Mouse (Mus musculus): ENCODE results near the gene Tanc1. TPM values are rescaled to one million over a fixed set of nuclear protein-coding genes. Genes with fewer than 3 reads are reported as not detected.

The Tanc1 gene
- polyA plus RNA-seq, 1 experiment: 7.2 TPM

GRCm38 (mm10) chr2:59648444-59648843 lies 36.6 kb downstream of the Tanc1 start:
- H3K4me1 ChIP-seq (ENCODE audit: control insufficient read depth, insufficient read depth, insufficient read length, low read length): peaks cover 7% of the 10 kb centered on the region; the same call in 1 of the 2 replicates
- H3K27me3 ChIP-seq (ENCODE audit: control insufficient read depth, insufficient read depth, low read length): no peaks in the 10 kb centered on the region
- TF ChIP-seq CTCF (IDR thresholded peaks at IDR 0.05; ENCODE audit: extremely low read depth, insufficient read length, insufficient replicate concordance, low read depth, low read length) (no peak), POLR2A (IDR thresholded peaks at IDR 0.05; ENCODE audit: low read depth, low read length) (no peak)
- no peaks in the 10 kb centered on the region; the same call in none of the 2 replicates for H3K36me3 ChIP-seq (ENCODE audit: control insufficient read depth, insufficient read depth, low read length)
- no peak overlapping the region for H3K4me3 ChIP-seq (ENCODE audit: low read depth, low read length)
- 84% methylated on average over 12 of the region's 12 CpGs for WGBS
- no peak overlapping the region for H3K27ac ChIP-seq (ENCODE audit: insufficient read depth, low read depth, low read length)

- Histone ChIP-seq H3K27me3 (ENCODE audit: control insufficient read depth, insufficient read depth, low read length) (no peaks in the 10 kb centered on the region), H3K27ac (ENCODE audit: insufficient read depth, low read depth, low read length) (no peak overlapping the region), H3K4me3 (ENCODE audit: low read depth, low read length) (no peak overlapping the region), H3K36me3 (ENCODE audit: control insufficient read depth, insufficient read depth, low read length) (no peaks in the 10 kb centered on the region; the same call in none of the 2 replicates), H3K4me1 (ENCODE audit: control insufficient read depth, insufficient read depth, insufficient read length, low read length) (no peaks in the 10 kb centered on the region)
- WGBS: 96% methylated on average over 8 of the region's 8 CpGs
- TF ChIP-seq POLR2A (IDR thresholded peaks at IDR 0.05; ENCODE audit: low read depth, low read length): no peak
- TF ChIP-seq CTCF (IDR thresholded peaks at IDR 0.05; ENCODE audit: extremely low read depth, insufficient read length, insufficient replicate concordance, low read depth, low read length): no peak
Measured at GRCm38 (mm10) chr2:59651801-59652200, 40.0 kb downstream of the Tanc1 start.

DNA sequence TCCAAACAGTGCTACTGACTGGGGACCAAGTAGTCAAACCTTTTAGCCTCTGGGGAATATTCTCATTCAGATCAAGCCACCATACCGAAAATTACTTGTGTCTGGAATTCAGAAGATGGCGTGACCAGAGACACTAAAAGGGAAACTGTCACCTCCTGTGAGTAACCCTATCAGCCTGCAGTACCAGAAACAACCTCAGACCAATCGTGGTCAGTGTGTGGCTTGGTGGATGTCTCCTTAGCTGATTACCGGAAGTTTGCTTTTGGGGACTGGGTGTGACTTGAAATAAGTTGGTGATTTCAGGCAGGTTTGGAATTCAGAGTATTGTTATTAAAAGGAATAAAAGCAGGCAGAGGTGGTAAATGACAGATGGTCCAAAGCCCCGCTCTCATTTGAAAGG lies 40.9 kb downstream of the Tanc1 start:
- Histone ChIP-seq H3K4me1 (ENCODE audit: control insufficient read depth, insufficient read depth, insufficient read length, low read length) (no peaks in the 10 kb centered on the region), H3K27me3 (ENCODE audit: control insufficient read depth, insufficient read depth, low read length) (no peaks in the 10 kb centered on the region), H3K27ac (ENCODE audit: insufficient read depth, low read depth, low read length) (no peak overlapping the region), H3K4me3 (ENCODE audit: low read depth, low read length) (no peak overlapping the region), H3K36me3 (ENCODE audit: control insufficient read depth, insufficient read depth, low read length) (no peaks in the 10 kb centered on the region; the same call in none of the 2 replicates)
- TF ChIP-seq CTCF (IDR thresholded peaks at IDR 0.05; ENCODE audit: extremely low read depth, insufficient read length, insufficient replicate concordance, low read depth, low read length): no peak
- TF ChIP-seq POLR2A (IDR thresholded peaks at IDR 0.05; ENCODE audit: low read depth, low read length): no peak
- WGBS: 80% methylated on average over 5 of the region's 5 CpGs

DNA sequence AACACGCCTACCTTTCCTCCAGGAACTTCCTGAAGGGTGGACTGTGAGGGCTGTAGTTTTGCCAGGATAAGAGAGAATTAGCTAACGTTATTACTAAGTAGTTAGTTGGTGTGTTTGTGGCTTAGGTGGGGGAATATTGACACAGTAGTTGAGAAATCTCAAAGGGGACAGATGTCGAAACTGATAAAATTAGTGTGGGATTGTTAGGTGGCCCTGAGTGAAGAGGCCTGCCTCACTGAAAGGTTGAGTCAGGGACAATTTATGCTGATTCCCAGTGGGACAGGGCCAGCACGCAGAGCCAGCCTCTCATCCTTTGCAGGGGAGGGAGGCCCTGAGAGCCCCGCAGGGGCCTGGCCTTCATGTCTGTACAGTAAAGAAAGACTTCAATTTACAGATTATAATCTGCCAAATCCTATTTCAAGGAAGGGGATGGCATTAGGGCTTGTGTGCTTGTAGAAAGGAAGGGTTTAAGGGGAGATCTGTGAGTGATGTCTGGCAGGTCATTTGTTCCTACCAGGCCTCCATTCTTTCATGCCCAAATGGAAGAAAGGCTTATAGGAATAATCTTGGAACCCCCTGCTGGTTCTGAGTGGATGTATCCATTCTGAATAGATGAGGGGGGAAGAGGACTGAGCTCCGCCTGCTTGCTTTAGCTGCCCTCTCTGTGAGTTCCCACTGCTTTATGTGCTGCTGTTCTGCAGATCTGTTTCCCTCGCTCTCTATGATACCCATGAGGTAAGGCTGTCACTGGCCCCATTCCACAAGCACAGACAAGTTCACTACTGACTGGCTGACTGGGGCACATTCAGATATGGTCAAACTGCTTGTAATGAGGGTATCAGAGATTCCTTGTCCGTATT lies 41.7 kb downstream of the Tanc1 start:
- Histone ChIP-seq H3K27me3 (ENCODE audit: control insufficient read depth, insufficient read depth, low read length) (no peaks in the 10 kb centered on the region), H3K4me3 (ENCODE audit: low read depth, low read length) (no peak overlapping the region), H3K27ac (ENCODE audit: insufficient read depth, low read depth, low read length) (no peak overlapping the region), H3K36me3 (ENCODE audit: control insufficient read depth, insufficient read depth, low read length) (no peaks in the 10 kb centered on the region; the same call in 1 of the 2 replicates), H3K4me1 (ENCODE audit: control insufficient read depth, insufficient read depth, insufficient read length, low read length) (no peaks in the 10 kb centered on the region)
- 75% methylated on average over 8 of the region's 8 CpGs for WGBS
- TF ChIP-seq CTCF (IDR thresholded peaks at IDR 0.05; ENCODE audit: extremely low read depth, insufficient read length, insufficient replicate concordance, low read depth, low read length) (no peak), POLR2A (IDR thresholded peaks at IDR 0.05; ENCODE audit: low read depth, low read length) (no peak)

DNA sequence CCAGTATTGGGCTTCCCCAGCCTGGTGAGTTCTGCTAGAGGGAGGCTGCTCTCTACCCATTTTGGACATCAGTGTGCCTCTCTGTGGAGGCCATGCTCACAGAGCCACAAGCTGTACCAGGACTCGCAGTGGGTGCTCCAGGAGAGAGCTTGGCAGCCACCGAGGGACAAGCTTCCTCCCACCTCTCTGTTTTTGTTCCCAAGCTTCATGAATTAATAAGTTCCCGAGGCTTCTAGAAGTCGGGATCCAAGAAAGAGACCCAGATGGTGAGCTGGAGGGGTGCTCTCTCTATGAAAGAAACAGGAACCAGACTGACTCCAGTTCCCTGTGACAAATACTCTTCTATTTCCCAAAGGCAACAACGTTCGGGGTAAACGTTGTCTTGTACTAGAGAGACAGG lies 43.6 kb downstream of the Tanc1 start:
- Histone ChIP-seq H3K27ac (ENCODE audit: insufficient read depth, low read depth, low read length) (no peak overlapping the region), H3K4me1 (ENCODE audit: control insufficient read depth, insufficient read depth, insufficient read length, low read length) (no peaks in the 10 kb centered on the region), H3K4me3 (ENCODE audit: low read depth, low read length) (no peak overlapping the region), H3K27me3 (ENCODE audit: control insufficient read depth, insufficient read depth, low read length) (no peaks in the 10 kb centered on the region), H3K36me3 (ENCODE audit: control insufficient read depth, insufficient read depth, low read length) (no peaks in the 10 kb centered on the region)
- WGBS: 71% methylated on average over 7 of the region's 7 CpGs
- TF ChIP-seq POLR2A (IDR thresholded peaks at IDR 0.05; ENCODE audit: low read depth, low read length) (no peak), CTCF (IDR thresholded peaks at IDR 0.05; ENCODE audit: extremely low read depth, insufficient read length, insufficient replicate concordance, low read depth, low read length) (no peak)

DNA sequence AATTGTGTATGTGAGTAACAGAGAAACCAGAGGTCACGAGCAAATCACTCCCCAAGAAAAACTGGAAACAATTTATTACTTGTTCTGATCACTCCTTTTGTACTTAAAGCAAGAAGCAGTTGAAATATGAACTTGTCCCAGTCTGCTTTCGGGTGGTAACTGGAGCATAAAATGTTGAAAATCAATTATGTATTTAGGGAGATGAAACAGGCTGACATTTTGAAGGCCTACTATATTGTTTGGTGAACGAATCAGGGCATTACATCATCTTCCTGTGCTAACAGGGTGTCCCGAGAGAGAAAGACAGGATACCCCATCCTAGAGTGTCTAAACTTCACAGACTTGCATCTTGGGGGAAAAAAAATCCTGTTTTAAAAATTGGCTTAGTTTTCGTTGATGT lies 44.8 kb downstream of the Tanc1 start:
- 74% methylated on average over 5 of the region's 5 CpGs for WGBS
- Histone ChIP-seq H3K27ac (ENCODE audit: insufficient read depth, low read depth, low read length) (no peak overlapping the region), H3K27me3 (ENCODE audit: control insufficient read depth, insufficient read depth, low read length) (no peaks in the 10 kb centered on the region), H3K4me3 (ENCODE audit: low read depth, low read length) (no peak overlapping the region), H3K4me1 (ENCODE audit: control insufficient read depth, insufficient read depth, insufficient read length, low read length) (no peaks in the 10 kb centered on the region), H3K36me3 (ENCODE audit: control insufficient read depth, insufficient read depth, low read length) (no peaks in the 10 kb centered on the region)
- TF ChIP-seq CTCF (IDR thresholded peaks at IDR 0.05; ENCODE audit: extremely low read depth, insufficient read length, insufficient replicate concordance, low read depth, low read length): no peak
- no peak for TF ChIP-seq POLR2A (IDR thresholded peaks at IDR 0.05; ENCODE audit: low read depth, low read length)

DNA sequence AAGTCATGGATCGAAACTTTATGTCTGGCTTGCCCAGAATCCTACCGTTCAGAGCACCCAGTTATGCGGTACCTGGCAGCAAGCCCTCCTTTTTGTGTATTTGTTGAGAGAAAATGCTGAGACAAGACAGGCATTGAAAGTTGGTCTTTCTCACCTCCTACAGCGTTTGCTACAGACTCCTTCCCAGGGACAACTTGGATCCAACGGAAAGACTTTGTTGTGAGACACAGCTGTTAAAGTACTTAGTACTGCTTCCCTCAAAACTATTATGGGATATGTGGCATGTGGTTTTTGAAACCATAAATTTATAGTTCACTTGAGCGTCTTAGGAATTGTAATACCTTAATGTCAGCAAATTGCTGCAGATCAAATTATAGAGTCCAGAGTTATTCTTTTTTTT lies 47.8 kb downstream of the Tanc1 start:
- Histone ChIP-seq H3K4me3 (ENCODE audit: low read depth, low read length) (no peak overlapping the region), H3K36me3 (ENCODE audit: control insufficient read depth, insufficient read depth, low read length) (no peaks in the 10 kb centered on the region), H3K4me1 (ENCODE audit: control insufficient read depth, insufficient read depth, insufficient read length, low read length) (no peaks in the 10 kb centered on the region), H3K27me3 (ENCODE audit: control insufficient read depth, insufficient read depth, low read length) (no peaks in the 10 kb centered on the region), H3K27ac (ENCODE audit: insufficient read depth, low read depth, low read length) (no peak overlapping the region)
- WGBS: 80% methylated on average over 6 of the region's 6 CpGs
- no peak for TF ChIP-seq CTCF (IDR thresholded peaks at IDR 0.05; ENCODE audit: extremely low read depth, insufficient read length, insufficient replicate concordance, low read depth, low read length)
- no peak for TF ChIP-seq POLR2A (IDR thresholded peaks at IDR 0.05; ENCODE audit: low read depth, low read length)

Data from small intestine, adult 2 months (tissue).